Mouse (Mus musculus) ovary, postnatal 10 days (tissue): ENCODE results near the gene Olfr859.
"Not testable (repeated sequence)": the region's sequence is repeated elsewhere in the genome, so short reads cannot be mapped to it uniquely, and the experiment has no call there.

ENCODE experiments used
- DNase-seq: peaks from one replicate; pipeline ENCODE4 v3.0.0; 2022; ENCODE audit warnings: low spot score

Olfr859 gene

DNA sequence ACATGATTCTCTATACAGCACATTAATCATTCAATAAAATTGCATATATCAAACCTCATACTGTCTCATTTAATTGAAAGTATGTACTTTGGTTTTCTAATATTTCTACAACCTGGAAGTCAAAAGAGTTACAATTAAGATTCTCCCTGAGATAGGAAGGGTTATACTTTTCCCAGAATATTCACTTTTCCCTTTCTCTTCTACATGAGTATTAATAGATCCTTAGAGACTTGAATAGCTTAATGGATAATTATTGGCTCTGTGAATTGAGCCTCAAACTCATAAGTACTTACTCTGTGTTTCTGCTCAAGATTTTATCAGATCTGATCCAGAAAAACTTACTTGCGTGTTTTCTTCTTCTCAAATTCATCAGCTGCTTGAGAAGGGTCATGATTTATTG lies at the start of gene Olfr859:
TSS of gene Olfr859 (plus strand) at position 301 of the 400 bp plus-strand sequence.
- DNase-seq, result not testable (repeated sequence)

DNA sequence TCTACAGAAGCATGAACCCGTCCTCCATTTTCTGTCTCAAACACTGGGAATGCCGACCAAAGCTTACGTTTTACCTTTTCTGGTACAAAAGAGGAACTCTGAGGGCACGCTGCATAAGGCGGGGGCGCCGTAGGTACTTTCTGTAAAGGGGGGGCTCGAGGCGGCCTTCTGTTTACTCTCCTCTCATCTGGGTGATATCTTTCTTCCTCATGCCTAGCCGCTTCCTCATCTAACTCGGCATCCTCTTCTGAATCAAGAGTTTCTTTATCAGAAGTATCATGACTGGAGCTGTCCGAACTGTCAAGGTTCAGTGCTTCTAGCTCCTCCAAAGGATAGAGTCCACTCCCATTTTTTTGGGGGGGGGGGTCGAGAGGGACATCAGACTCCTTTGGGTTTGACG lies 35.6 kb upstream of the Olfr859 start:
- DNase-seq, result no peak

DNA sequence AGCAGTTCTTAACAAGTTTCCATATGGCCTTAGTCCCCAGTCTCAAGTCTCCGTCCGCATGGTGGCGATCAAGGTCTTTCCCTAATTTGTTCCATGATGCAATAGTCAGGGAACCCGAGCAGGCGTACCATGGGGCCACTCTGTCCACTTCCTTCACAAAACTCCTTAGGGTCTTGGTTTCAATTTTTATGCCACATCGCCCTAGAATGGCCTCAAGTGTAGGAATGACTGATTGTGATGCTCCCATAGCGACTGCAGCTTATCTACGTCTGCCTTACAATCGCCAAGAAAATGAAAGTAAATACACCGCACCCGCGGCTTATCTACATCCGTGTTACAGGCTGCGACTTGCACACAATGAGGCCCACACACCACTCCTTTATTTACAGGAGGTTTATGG lies 35.0 kb upstream of the Olfr859 start:
- DNase-seq, result no peak

DNA sequence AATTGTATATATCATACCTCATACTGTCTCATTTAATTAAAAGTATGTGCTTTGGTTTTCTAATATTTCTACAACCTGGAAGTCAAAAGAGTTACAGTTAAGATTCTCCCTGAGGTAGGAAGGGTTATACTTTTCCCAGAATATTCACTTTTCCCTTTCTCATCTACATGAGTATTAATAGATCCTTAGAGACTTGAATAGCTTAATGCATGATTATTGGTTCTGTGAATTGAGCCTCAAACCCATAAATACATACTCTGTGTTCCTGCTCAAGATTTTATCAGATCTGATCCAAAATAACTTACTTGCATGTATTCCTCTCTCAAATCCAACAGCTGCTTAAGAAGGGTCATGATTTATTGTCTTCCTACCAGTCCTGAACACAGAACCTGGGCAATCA lies 24.7 kb upstream of the Olfr859 start, which contains the start of gene Olfr58:
TSS of gene Olfr58 (plus strand) at position 301 of the 400 bp plus-strand sequence.
- DNase-seq, result no peak

DNA sequence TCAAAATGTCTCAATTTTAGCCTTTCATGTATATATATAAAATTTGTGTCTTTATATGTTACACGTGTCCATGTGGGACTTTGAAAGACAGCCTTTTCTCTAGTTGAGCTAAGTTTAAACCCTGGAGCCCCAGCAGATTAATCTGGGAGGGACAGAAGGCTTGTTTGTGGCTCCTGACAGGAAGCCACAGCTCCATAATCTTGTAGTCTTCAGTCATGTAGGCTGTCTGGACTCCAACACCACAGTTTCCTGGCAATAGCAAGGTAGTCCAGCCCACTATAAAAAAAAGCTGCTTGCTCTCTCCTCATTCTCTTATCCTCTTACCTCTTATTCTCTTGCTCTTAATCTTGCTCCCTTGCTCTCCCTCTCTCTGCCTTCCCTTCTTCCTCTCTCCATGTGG lies 1.7 kb upstream of the Olfr859 start:
- DNase-seq, result no peak

DNA sequence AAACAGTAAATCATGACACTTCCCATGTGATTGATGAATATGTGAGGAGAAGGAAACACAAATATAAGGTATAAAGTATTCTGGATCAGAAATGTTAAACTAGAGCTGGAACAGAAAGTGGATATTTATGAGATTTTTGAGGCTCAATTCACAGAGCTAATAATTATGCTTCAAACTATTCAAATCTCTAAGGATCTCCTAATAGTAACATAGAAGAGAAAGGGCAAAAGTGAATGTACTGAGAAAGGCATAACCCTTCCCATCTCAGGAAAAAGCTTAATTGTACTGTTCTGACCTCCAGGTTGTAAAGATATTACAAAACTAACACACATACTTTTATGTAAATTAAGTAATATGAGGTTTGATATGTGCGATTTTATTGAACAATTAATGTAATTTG lies 44.9 kb downstream of the Olfr859 start, which contains the start of gene Olfr860:
TSS of gene Olfr860 (minus strand) at position 101 of the 400 bp plus-strand sequence.
- DNase-seq, result no peak
